Mouse (Mus musculus) pancreas, adult 10 weeks (tissue): Measurements from ENCODE around the gene Serpinh1. TPM values are rescaled to one million over a fixed set of nuclear protein-coding genes. Genes with fewer than 3 reads are reported as not detected.

Experiments used
- polyA plus RNA-seq: library from polyadenylated mRNA; stranded (reverse); fragments of 350-450 nt; fragmentation: Illumina TruSeq; extraction: RNeasy Lipid Tissue Mini Kit (QIAGEN cat#74804); gene quantifications from one replicate; pipeline ENCODE4 v1.2.3, GENCODE M21; 2015; ENCODE audit warnings: low read depth, low replicate concordance; ENCODE audit not compliant: insufficient read depth

Serpinh1 gene
- 67.3 TPM for polyA plus RNA-seq

DNA sequence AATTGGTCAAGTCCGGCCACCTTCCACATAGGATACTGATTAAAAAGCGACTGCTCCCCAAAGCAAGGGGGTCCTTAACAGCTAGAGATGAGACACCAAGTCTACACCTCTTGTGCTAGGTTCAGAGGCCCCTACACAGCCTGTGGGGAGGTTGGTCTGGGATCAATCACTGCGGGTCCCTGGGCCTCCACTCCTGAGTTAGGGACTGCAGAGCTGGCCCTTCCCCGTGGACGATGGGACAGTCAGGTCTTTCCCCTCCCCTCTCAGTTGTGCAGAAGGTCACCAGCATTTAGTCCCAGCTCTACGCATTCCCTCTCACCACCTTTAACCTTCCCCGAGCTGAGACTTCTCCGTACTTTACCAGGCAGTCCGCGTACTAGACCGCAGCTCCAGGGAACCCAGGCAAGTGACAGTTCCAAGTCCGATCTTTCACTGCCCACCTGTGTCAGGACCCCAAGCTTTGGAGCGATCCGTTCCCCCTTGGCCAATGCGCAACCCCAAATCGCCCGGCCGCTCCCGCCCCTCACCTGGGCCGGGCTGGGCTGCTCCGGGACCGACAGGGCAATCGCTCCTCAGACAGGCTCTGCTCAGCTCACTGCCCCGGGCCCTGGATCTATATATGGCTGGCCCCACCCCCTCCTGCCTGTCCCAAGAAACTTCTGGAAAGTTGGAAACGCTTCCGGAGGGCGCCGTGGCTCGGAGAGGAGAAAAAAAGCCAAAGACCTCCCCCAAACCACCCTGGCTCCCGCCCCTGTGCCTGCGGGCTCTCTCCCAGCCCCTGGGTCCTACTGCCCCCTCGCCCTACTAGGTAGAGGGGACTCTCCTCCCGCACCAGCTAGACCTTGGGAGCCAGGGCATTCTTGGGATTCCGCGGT lies at the start of gene Serpinh1:
TSS of gene Serpinh1 (minus strand) at position 714 of the 875 bp plus-strand sequence.

DNA sequence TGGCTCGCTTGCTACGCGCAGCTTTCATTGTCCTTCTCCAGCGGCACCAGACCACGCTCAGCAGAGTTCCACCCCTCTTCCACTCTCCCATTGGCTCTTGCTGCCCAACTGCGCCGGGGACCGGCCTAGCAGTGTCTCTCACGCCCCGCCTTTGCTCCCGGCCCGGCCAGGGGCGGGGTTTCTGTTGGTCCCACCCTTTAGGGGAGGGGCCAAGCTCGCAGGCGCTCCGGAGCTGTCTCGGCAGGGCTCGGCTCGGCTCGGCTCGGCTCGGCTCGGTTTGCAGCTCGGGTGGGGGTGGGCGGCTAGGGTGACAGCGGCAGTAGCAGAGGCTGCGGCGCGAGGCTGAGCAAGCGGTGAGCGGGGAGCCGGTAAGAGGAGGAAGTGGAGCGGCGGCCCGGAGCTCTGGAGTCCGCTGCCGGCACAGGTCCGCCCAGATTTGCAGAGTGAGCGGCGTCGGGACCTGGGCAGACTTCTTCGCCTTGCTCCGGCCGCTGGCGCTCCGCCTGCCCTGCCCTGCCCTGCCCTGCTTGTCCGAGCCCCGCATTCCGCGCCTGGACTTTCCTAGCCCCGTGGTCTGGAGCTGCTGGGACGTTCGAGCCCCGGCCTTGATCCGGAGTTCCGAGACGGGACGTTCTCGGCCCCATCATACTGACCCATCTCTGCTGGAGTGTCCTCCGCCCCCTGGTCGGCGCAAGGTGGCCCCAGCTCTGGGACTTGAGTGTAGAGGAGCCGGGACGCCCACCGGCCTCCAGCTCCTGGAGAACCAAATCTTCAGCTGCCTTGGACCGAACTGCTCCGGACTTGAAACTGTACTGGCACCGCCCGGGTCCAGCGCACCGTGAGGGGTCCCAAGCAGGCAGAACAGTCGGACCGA lies 28.4 kb upstream of the Serpinh1 start, which contains the start of gene Gdpd5:
TSS of gene Gdpd5 (plus strand) at position 201 of the 874 bp plus-strand sequence.

Other genes starting within 250 kb of the Serpinh1 start
- gene Uvrag, start 212.1 kb downstream of the Serpinh1 start, polyA plus RNA-seq: 4.5 TPM
- 6.7 TPM for gene Dgat2, start 170.5 kb downstream of the Serpinh1 start, polyA plus RNA-seq
- not detected for gene Mogat2, start 114.6 kb downstream of the Serpinh1 start, polyA plus RNA-seq
- 3.8 TPM for gene Map6, start 85.8 kb downstream of the Serpinh1 start, polyA plus RNA-seq
- 9.1 TPM for gene Gdpd5, start 28.2 kb upstream of the Serpinh1 start, polyA plus RNA-seq
- gene Klhl35, start 112.8 kb upstream of the Serpinh1 start, polyA plus RNA-seq: 0.48 TPM
- 267 TPM for gene Rps3, start 130.5 kb upstream of the Serpinh1 start, polyA plus RNA-seq
- gene Arrb1, start 182.2 kb upstream of the Serpinh1 start, polyA plus RNA-seq: 8.9 TPM